Mouse (Mus musculus): ENCODE results near the gene Rab3il1. TPM values are rescaled to one million over a fixed set of nuclear protein-coding genes. Genes with fewer than 3 reads are reported as not detected.

Gene Rab3il1
- polyA plus RNA-seq, 1 experiment from 2014 or later = 196 TPM

- H3K27me3 ChIP-seq = no peaks in the 10 kb centered on the region
- no peak overlapping the region for H3K9ac ChIP-seq
- H3K36me3 ChIP-seq = peaks cover 88% of the 10 kb centered on the region
- 32% methylated on average over 3 of the region's 3 CpGs for WGBS (ENCODE audit: insufficient replicate concordance)
- no peak overlapping the region for H3K4me3 ChIP-seq (replicated peaks)
- no peak overlapping the region for H3K4me2 ChIP-seq
- H3K4me1 ChIP-seq (replicated peaks) = no peaks in the 10 kb centered on the region
- no peaks in the 10 kb centered on the region for H3K9me3 ChIP-seq (replicated peaks)
- no peak for ATAC-seq (ENCODE audit: low read depth)
- peak overlapping the region; percentile 14; the same call in 1 of the 2 replicates for H3K27ac ChIP-seq
- no peak for DNase-seq
Measured at GRCm38 (mm10) chr19:10082105-10082504, 80.6 kb downstream of the Rab3il1 start.

GRCm38 (mm10) chr19:10085454-10085853 lies 84.0 kb downstream of the Rab3il1 start:
- no peak overlapping the region for H3K27ac ChIP-seq
- H3K9me3 ChIP-seq (replicated peaks) = no peaks in the 10 kb centered on the region
- H3K9ac ChIP-seq = no peak overlapping the region
- H3K4me3 ChIP-seq (replicated peaks) = no peak overlapping the region
- peaks cover 88% of the 10 kb centered on the region for H3K36me3 ChIP-seq
- 81% methylated on average over 9 of the region's 9 CpGs for WGBS (ENCODE audit: insufficient replicate concordance)
- DNase-seq (no peak), ATAC-seq (ENCODE audit: low read depth) (no peak)
- no peaks in the 10 kb centered on the region for H3K4me1 ChIP-seq (replicated peaks)
- H3K4me2 ChIP-seq = no peak overlapping the region
- no peaks in the 10 kb centered on the region for H3K27me3 ChIP-seq

GRCm38 (mm10) chr19:10086976-10087375 lies 85.5 kb downstream of the Rab3il1 start:
- Histone ChIP-seq H3K4me3 (replicated peaks) (no peak overlapping the region), H3K9me3 (replicated peaks) (no peaks in the 10 kb centered on the region), H3K27ac (no peak overlapping the region), H3K36me3 (peaks cover 90% of the 10 kb centered on the region), H3K27me3 (no peaks in the 10 kb centered on the region), H3K9ac (no peak overlapping the region), H3K4me1 (replicated peaks) (peaks cover 4% of the 10 kb centered on the region; the same call in 1 of the 2 replicates), H3K4me2 (no peak overlapping the region)
- ATAC-seq (ENCODE audit: low read depth) (no peak), DNase-seq (no peak)
- WGBS (ENCODE audit: insufficient replicate concordance) = 81% methylated on average over 4 of the region's 4 CpGs

Other genes with a start within 250 kb of the Rab3il1 start
- not detected in 2 replicates for gene Scgb2a2, start 154.1 kb upstream of the Rab3il1 start, polyA plus RNA-seq (2015; fragmentation: Nextera tagmentation; extraction: Ambion mirVana)
- gene Incenp, start 102.1 kb upstream of the Rab3il1 start, polyA plus RNA-seq (2015; fragmentation: Nextera tagmentation; extraction: Ambion mirVana) = 100 and 108 TPM in 2 replicates
- 5,062 and 5,153 TPM in 2 replicates for gene Fth1, start 21.1 kb upstream of the Rab3il1 start, polyA plus RNA-seq (2015; fragmentation: Nextera tagmentation; extraction: Ambion mirVana)
- 0.17 and 0.20 TPM in 2 replicates for gene Best1, start within 50 bp of the Rab3il1 start, polyA plus RNA-seq (2015; fragmentation: Nextera tagmentation; extraction: Ambion mirVana)
- 5.3 and 7.3 TPM in 2 replicates for gene Fads3, start 39.9 kb downstream of the Rab3il1 start, polyA plus RNA-seq (2015; fragmentation: Nextera tagmentation; extraction: Ambion mirVana)
- gene Fads2, start 100.1 kb downstream of the Rab3il1 start, polyA plus RNA-seq (2015; fragmentation: Nextera tagmentation; extraction: Ambion mirVana) = 66.8 and 76.0 TPM in 2 replicates
- 60.2 and 77.5 TPM in 2 replicates for gene Fads1, start 181.2 kb downstream of the Rab3il1 start, polyA plus RNA-seq (2015; fragmentation: Nextera tagmentation; extraction: Ambion mirVana)
- 332 and 375 TPM in 2 replicates for gene Tmem258, start 202.3 kb downstream of the Rab3il1 start, polyA plus RNA-seq (2015; fragmentation: Nextera tagmentation; extraction: Ambion mirVana)
- 190 and 208 TPM in 2 replicates for gene Fen1, start 202.5 kb downstream of the Rab3il1 start, polyA plus RNA-seq (2015; fragmentation: Nextera tagmentation; extraction: Ambion mirVana)
- 3.2 and 3.4 TPM in 2 replicates for gene Myrf, start 239.1 kb downstream of the Rab3il1 start, polyA plus RNA-seq (2015; fragmentation: Nextera tagmentation; extraction: Ambion mirVana)